Mouse (Mus musculus): Measurements from ENCODE around the gene Tor4a.
A peak's percentile ranks its signal among the peaks of the same experiment; 100 is the strongest.

Gene Tor4a

DNA sequence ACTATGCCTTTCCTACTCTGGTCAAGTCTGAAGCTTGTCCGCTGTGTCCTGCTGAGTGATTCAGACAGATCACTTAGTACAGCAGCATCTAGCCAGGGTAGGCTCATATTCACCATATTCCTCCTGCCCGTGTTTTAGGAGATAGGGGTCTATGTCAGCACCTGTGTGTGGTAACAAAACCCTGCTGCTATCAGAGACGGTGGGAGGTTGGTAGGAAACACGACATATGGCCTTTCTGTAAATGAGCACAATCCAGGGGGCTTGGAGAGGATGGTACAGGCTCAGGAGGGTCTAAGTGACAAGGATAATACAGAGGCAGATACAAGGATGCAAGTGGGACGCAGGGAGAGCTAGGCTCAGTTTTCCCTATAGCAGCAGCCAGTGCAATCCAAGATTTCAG, 32.9 kb upstream of the Tor4a start:
- no peak for TF ChIP-seq GATA4 (IDR thresholded peaks at IDR 0.05; ENCODE audit: insufficient replicate concordance, low read length)

DNA sequence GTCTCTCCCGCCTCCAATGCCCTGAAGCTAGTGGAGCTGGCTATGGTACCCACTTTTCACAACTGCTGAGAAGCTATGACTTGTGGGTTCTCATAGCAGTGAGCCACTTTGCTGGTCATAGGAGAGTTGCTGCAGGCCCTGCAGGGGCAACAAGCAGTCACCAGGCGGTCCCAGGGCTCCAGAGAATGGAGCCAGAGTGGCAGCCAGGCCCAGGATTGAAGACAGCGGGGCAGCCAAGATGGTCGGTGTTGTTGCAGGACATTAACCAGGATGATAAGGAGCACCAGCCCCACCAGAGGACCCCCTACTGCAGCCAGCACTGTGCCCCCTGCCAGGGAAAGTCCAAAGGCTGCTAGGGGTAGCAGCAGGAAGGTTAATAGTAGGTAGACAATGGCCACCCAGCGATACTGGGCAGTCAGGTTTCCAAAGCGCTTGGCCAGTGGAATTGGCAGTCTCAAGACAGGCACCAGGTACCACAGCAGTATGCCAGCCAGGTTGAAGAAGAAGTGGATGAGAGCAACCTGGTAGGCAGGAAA, 32.4 kb upstream of the Tor4a start:
- TF ChIP-seq GATA4 (IDR thresholded peaks at IDR 0.05; ENCODE audit: insufficient replicate concordance, low read length): no peak

DNA sequence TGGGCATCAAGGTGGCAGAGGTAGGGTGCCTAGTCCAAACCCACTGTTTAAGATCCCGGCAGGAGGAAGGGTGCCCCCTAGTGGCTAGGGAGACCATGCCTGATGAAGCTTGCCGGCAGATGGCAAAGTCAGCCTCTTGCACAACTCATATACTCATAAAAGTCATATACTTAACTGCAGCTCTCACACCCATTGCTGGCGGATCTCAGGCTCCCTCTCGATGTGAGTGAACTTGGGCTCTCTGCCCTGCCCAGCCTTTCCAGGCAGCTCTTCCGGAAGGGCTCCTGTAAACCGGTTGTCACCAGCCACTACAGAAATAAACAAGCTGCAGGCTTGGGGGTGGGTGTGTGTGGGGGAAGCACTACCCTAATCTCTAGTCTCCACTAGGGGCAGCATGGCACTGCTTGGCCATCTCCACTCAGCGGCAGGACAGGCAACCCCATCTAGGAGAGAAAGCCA, 31.8 kb upstream of the Tor4a start:
- no peak for TF ChIP-seq GATA4 (IDR thresholded peaks at IDR 0.05; ENCODE audit: insufficient replicate concordance, low read length)

DNA sequence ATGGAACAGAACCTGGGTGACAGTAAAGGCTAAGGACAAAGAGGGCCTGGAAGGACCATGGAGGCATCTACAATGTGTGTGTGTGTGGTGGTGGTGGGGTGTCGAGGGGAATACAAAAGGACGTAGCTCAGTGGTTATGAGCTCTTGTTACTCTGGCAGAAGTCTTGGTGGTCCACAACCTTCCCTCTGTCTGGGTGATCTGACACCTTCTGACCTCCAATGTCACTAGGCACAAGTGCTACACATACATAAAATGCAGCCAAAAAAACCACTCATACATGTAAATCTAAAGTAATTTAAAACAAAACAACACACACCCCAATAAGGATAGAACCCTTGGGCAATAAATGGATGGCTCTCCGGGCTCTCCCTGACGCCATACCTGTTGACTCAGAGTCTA, 30.7 kb upstream of the Tor4a start:
- TF ChIP-seq GATA4 (IDR thresholded peaks at IDR 0.05; ENCODE audit: insufficient replicate concordance, low read length): no peak

- no peak for TF ChIP-seq GATA4 (IDR thresholded peaks at IDR 0.05; ENCODE audit: insufficient replicate concordance, low read length)
These were observed 30.2 kb upstream of the Tor4a start for GRCm38 (mm10) chr2:25226864-25227263.

DNA sequence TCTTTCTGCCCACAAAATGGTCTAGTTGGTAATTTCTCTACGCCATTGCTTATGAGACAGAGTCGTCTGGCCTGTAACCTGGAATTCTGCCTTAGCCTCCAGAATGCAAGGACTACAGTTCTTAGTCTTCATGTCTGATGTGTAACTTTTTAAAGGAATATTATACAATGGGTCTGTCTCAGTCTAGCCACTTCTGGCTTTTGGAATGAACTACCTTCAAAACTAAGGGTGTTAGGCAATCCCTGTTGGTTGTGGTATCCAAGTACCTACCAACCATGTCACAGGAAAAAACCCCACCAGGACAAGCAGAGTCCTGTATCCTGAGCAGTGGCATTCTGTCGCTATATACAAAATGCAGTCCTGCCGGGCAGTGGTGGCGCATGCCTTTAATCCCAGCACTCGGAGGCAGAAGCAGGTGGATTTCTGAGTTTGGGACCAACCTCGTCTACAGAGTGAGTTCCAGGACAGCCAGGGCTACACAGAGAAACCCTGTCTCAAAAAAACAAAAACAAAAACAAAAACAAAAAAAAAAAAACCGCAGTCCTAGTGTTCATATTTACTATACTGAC, 29.2 kb upstream of the Tor4a start:
- no peak for TF ChIP-seq GATA4 (IDR thresholded peaks at IDR 0.05; ENCODE audit: insufficient replicate concordance, low read length)

- no peak for TF ChIP-seq GATA4 (IDR thresholded peaks at IDR 0.05; ENCODE audit: insufficient replicate concordance, low read length)
These were observed 28.4 kb upstream of the Tor4a start for GRCm38 (mm10) chr2:25224766-25225752.

DNA sequence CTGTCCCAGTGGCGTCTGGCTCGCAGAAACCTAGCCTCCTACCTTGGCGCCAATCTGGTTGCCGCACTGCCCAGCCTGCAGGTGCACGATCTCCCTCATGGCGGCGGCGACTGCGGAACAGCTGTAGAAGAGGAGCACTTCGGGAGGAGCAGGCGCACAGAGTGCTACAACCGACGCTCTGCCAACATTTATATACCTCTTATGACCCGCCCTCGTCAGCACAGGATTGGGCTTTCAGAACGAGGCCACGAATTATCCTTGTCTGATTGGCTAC, 27.7 kb upstream of the Tor4a start, which contains the start of gene Tubb4b:
Tubb4b (minus strand) TSS at position 211 of the 274 bp plus-strand sequence.
- TF ChIP-seq GATA4 (IDR thresholded peaks at IDR 0.05; ENCODE audit: insufficient replicate concordance, low read length): no peak; the same call in 1 of the 2 replicates

DNA sequence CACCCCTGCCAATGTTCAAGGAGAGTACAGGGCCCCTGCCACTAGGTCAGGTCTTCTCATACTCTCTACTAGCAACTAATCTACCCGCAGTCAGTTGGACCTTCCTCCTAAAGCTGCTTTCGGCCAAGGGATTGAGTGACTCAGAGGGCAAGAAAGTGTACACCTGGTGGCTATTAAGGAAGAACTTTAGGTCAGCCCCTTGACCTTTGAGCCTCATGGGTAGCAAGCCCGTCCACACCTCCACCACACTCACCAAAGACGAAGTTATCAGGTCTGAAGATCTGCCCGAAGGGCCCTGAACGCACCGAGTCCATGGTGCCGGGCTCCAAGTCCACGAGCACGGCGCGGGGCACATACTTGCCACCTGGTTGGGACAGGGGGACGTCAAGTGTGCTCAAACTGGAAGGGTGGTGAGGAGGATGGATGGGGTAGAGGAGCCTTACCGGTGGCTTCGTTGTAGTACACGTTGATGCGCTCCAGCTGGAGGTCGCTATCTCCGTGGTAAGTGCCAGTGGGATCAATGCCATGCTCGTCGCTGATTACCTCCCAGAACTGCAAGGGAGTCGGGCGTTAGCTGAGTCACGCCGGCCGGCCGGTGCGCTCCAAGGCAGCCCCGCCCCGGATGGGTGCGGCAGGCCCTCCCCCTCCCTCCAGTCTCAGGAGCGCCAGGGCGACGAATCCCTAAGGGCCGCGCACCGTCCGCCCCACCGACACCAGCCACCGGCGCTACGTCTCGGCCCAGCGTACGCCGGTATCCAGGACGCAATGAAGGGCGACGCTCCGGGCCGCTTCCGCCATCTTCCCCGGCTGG, 27.2 kb upstream of the Tor4a start:
- TF ChIP-seq GATA4 (IDR thresholded peaks at IDR 0.05; ENCODE audit: insufficient replicate concordance, low read length): peak; percentile 81; the same call in 1 of the 2 replicates

- TF ChIP-seq GATA4 (IDR thresholded peaks at IDR 0.05; ENCODE audit: insufficient replicate concordance, low read length): no peak
These were observed 24.7 kb upstream of the Tor4a start for GRCm38 (mm10) chr2:25221331-25221772.

DNA sequence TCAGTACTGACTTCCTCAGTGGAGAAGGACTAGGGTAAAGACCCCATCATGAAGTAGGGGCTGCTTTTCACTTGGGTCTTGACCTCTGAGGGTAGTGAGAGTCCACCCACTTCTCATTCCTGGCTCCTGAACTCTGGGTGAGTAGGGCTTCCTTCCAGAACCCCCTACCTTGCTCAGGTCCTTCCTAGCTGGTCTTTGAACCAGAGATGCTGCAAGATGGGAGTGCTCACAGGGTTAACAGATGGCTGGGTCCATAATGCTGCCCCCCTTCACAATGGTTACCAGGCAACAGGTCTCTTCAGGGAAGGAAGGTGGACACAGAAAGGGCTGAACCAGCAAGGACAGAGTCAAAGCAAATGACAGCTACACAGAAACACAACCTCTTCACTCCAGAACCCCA, 21.8 kb upstream of the Tor4a start, which contains the start of gene Fam166a:
Fam166a (plus strand) TSS at position 301 of the 400 bp plus-strand sequence.
- no peak for TF ChIP-seq GATA4 (IDR thresholded peaks at IDR 0.05; ENCODE audit: insufficient replicate concordance, low read length)

DNA sequence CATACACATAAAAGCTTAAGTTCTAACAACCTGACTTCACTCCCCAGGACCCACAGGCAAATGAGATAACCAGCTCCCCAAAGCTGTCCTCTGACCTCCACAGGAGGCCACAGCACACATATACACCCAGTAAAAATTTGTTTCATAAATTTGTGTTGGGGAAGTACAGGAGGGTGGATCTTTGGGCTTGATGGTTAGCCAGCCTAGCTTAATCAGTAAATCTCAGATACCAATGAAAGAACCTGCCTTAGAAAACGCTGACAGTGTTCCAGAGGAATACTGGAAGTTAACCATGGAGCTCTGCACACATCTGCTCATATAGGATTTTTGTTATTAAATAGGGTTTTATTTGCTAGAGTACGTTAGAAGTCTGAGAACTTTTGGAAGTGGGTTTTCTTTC, 21.0 kb upstream of the Tor4a start:
- TF ChIP-seq GATA4 (IDR thresholded peaks at IDR 0.05; ENCODE audit: insufficient replicate concordance, low read length): no peak

GRCm38 (mm10) chr2:25214444-25214843, 17.8 kb upstream of the Tor4a start, which contains the start of gene Stpg3:
TSS of gene Stpg3 (minus strand) at chr2:25214637.
- no peak for TF ChIP-seq GATA4 (IDR thresholded peaks at IDR 0.05; ENCODE audit: insufficient replicate concordance, low read length)

GRCm38 (mm10) chr2:25213266-25213865, 16.7 kb upstream of the Tor4a start:
- TF ChIP-seq GATA4 (IDR thresholded peaks at IDR 0.05; ENCODE audit: insufficient replicate concordance, low read length): no peak
